Mouse (Mus musculus) olfactory bulb, adult 2 months (tissue): ENCODE data around the gene Gpr132. TPM values are rescaled to one million over a fixed set of nuclear protein-coding genes. Genes with fewer than 3 reads are reported as not detected.

ENCODE experiments used
- H3K27ac ChIP-seq: fragments of 200-500 bp; 2 replicates; pipeline ENCODE4 v1.5.1; 2012; ENCODE audit warnings: low read depth, low read length; ENCODE audit not compliant: insufficient read depth
- H3K4me1 ChIP-seq: fragments of 200-500 bp; 2 replicates; pipeline ENCODE4 v1.6.1; 2012; ENCODE audit warnings: low read length; ENCODE audit not compliant: control insufficient read depth, insufficient read depth
- H3K4me3 ChIP-seq: fragments of 200-500 bp; 2 replicates; pipeline ENCODE4 v1.5.1; 2012; ENCODE audit warnings: mild to moderate bottlenecking, low read depth, low read length, moderate library complexity; ENCODE audit not compliant: insufficient read depth
- CTCF ChIP-seq: fragments of 200-500 bp; IDR thresholded peaks from 2 replicates; pipeline ENCODE4 v1.5.1; 2012; ENCODE audit warnings: low read depth, mild to moderate bottlenecking, low read length, moderate library complexity; ENCODE audit not compliant: insufficient read depth
- POLR2A ChIP-seq: fragments of 200-500 bp; IDR thresholded peaks from 2 replicates; pipeline ENCODE4 v1.6.1; 2012; ENCODE audit warnings: mild to moderate bottlenecking, low read depth, low read length, moderate library complexity; ENCODE audit not compliant: insufficient read depth
- WGBS: fragments of 180-500 bp; shearing (Covaris S2); methylation state at CpG from one replicate; pipeline ENCODE4 v1.1.7; 2018; 5-methylcytosine and 5-hydroxymethylcytosine counted together
- polyA plus RNA-seq: library from polyadenylated mRNA; stranded (reverse); fragments of >200 nt; gene quantifications from 2 replicates; pipeline ENCODE4 v1.2.4, GENCODE M21; 2012; ENCODE audit warnings: low replicate concordance; ENCODE audit not compliant: missing spikeins, insufficient read depth, insufficient read length

The Gpr132 gene
- polyA plus RNA-seq, 1 experiment = not detected

DNA sequence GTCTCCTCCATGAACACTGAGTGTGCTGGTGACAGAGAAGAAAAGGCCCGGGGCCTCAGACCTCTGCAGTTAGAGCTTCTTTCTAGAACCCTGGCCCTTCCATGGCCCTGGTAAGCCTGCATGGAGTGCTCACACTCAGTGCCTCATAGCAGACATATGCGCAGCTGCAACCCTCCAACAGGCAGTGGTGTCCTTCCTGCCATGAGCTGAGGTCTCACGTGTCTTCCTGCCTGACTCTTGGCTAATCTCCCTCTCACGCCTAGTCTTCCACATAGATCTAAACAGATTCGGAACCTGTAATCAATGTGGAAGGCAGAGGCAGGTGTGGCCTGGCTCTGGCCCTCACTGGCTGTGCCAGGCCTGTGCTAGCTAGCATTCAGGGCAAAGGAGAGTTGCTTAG, 11.7 kb upstream of the Gpr132 start:
- peaks cover 44% of the 10 kb centered on the region for H3K4me1 ChIP-seq
- WGBS = 71% methylated on average over 5 of the region's 5 CpGs
- TF ChIP-seq POLR2A (no peak), CTCF (no peak)

DNA sequence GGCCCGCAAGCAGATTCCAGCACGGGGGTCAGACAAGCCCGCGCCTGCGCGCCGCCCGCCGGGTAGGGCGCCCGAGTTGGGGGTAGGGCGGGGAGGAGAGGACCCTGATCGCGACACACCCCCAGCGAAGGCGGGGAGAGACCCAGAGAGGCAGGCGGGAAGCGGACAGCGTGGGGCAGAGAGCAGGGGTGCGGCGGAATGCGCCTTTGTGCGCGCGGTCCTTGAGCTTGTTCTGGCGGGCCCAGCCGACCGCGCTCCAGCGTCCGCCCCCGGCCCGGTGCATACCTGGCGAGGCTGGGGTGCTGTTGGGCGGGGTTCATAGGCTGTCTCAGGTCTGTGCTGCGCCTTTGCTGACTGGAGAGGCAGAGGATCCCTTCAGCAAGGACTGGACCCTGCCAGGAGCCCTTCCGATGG, 9.6 kb upstream of the Gpr132 start:
- TF ChIP-seq CTCF (no peak), POLR2A (no peak)
- 2% methylated on average over 37 of the region's 37 CpGs for WGBS
- H3K4me1 ChIP-seq = peaks cover 45% of the 10 kb centered on the region
- H3K27ac ChIP-seq = no peak overlapping the region
- no peak overlapping the region for H3K4me3 ChIP-seq

More for the DNA sequence above, 11.7 kb upstream of the Gpr132 start:
- Histone ChIP-seq H3K27ac (peak overlapping the region; percentile 11; the same call in 1 of the 2 replicates), H3K4me3 (no peak overlapping the region)

DNA sequence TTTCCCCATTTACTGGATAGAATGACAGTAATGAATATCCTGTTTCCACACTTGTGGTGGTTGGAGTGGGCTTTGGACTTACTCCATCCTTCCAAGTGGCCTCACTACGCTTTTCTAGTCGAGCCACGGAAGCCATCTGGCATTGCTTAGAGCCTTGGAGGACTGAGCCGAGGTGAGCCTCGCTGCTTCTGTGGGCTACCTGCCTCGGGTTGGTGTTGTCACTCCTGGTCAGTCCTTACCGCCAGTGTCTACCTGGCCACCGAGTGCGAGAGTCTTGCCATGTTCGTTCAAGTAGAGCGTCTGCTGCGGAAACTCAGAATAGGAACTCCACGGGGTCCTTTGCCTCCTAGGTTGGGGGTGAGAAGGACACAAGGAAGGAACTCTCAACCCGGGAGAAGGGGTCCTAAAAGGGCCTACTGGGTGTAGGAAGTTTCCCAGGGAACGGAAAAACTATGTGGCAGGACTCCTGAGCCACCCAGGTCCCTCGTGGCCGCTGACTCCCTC, 9.1 kb upstream of the Gpr132 start:
- Histone ChIP-seq H3K4me1 (peaks cover 45% of the 10 kb centered on the region), H3K4me3 (no peak overlapping the region), H3K27ac (no peak overlapping the region)
- TF ChIP-seq CTCF = no peak
- WGBS = 15% methylated on average over 17 of the region's 17 CpGs

DNA sequence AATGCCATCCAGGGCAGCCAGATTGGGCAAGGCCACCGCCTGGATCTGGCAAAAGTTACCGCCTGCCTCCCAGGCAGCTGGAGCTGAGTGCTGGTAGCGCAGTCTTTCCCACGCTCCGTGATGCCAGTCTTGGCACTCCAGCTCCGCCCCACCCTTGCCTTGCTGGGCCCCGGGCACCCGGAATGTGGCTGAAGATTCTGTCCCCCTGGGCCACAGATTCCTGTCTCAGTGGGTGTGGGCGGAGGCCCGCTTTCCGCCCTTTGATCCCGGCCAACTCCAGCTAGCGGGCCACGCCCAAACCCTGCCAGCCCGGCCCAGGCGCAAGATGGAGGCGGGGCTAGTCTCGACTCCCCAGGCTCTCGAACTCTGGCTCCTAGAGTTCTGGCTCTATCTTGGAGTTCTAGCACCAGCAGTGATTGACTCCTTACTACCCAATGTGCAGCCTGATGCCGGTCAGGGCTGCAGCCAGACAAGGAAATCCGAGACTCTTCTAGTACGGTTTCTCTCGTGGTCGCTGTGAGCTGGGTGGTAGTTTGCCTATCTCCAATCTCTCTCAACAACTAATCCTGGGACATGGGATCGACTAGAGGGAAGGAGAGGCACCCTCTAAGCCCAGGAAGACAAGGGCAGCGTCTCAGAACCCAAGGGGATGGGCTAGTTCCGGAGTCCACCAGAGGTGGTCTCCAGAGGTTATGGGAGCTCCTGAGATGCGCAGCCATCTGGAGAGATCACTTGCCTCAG, 8.5 kb upstream of the Gpr132 start:
- no peak for TF ChIP-seq CTCF
- TF ChIP-seq POLR2A = no peak
- H3K4me1 ChIP-seq = peaks cover 45% of the 10 kb centered on the region
- H3K4me3 ChIP-seq = no peak overlapping the region
- H3K27ac ChIP-seq = no peak overlapping the region
- WGBS = 10% methylated on average over 28 of the region's 28 CpGs

- TF ChIP-seq POLR2A = no peak
- peak; percentile 89 for TF ChIP-seq CTCF
- H3K4me3 ChIP-seq = no peak overlapping the region
- 26% methylated on average over 16 of the region's 16 CpGs for WGBS
- peaks cover 38% of the 10 kb centered on the region for H3K4me1 ChIP-seq
- H3K27ac ChIP-seq = no peak overlapping the region
Measured at GRCm38 (mm10) chr12:112875225-112876013, 7.4 kb upstream of the Gpr132 start.

DNA sequence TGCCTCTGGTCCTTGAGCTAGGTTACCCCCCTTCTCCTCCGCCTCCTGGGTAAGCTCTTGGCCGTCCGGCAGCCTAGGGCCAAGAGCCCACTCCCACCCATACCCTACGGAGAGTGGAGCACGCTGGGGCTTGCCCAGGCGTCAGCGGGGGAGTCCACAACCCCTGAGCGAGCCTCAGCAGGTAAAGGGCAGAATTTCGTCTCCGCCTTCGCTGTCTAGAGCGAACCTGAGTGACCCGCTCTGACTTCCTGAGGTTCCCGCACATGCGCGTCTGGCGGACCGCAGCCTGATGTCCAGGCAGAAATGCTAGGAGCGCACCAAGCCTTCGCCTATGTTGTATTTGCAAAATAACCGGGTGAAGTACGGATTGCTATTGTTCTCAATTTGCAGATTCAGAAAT, 6.2 kb upstream of the Gpr132 start:
- no peak for TF ChIP-seq CTCF
- no peak for TF ChIP-seq POLR2A
- H3K4me1 ChIP-seq = peaks cover 30% of the 10 kb centered on the region
- no peak overlapping the region for H3K4me3 ChIP-seq
- 34% methylated on average over 22 of the region's 22 CpGs for WGBS
- no peak overlapping the region for H3K27ac ChIP-seq

DNA sequence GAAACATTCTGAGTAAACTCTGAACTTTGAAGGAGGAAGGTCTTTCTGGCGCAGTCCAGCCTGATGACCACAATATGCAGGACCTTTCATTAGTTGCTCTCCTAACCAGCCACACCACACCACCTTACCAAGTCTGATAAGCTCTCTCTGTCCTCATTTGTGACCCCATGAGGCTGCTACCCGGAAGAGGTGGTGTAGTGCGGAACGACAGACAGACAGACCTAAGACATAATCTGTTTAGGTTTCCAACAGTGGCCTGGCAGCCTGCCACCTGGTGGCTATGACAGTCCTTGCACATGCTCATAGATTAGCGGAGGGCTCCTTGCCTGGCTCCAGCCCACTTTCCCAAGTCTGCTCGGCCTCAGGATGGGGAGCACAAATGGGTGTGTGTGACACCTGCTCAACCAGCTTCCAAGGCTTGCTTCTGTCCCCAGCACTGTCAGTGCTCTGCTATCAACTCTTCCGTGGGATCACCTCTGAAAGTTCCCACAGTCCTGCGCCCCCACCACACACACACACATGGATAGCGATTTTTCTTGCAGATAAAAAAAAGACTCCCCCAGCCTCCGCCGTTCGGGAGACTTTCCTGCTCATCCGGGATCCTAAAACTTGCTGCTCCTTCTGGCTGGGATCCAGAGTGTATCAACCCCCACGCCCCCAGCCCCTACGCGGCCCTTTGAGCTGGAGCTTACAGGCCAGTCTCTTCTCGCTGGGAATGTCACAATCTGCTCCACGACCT, 5.6 kb upstream of the Gpr132 start:
- Histone ChIP-seq H3K4me3 (no peak overlapping the region), H3K4me1 (peaks cover 30% of the 10 kb centered on the region), H3K27ac (no peak overlapping the region)
- WGBS = 21% methylated on average over 18 of the region's 18 CpGs
- peak; percentile 66 for TF ChIP-seq CTCF
- TF ChIP-seq POLR2A = no peak

- TF ChIP-seq CTCF = no peak
- no peak for TF ChIP-seq POLR2A
- WGBS = 92% methylated on average over 10 of the region's 10 CpGs
- Histone ChIP-seq H3K4me1 (peaks cover 30% of the 10 kb centered on the region), H3K4me3 (no peak overlapping the region), H3K27ac (no peak overlapping the region)
Measured at GRCm38 (mm10) chr12:112872991-112873390, 5.0 kb upstream of the Gpr132 start.
